Mouse (Mus musculus): ENCODE measurements around the gene Cdc37l1. TPM values are rescaled to one million over a fixed set of nuclear protein-coding genes. Genes with fewer than 3 reads are reported as not detected.

Gene Cdc37l1
- polyA plus RNA-seq, 1 experiment = 26.0 TPM

GRCm38 (mm10) chr19:28963842-28964551, 26.2 kb upstream of the Cdc37l1 start, which contains the start of gene Plpp6:
Plpp6 (plus strand) TSS chr19:28963953.
- H3K27ac ChIP-seq (ENCODE audit: control insufficient read depth, insufficient read depth, low read length) = no peak within 1 kb of the TSS
- WGBS = under 1% methylated on average over 59 of the region's 73 CpGs
- TF ChIP-seq CTCF (IDR thresholded peaks at IDR 0.05; ENCODE audit: borderline replicate concordance, control insufficient read depth, extremely low read depth, insufficient read depth, low read length, poor library complexity) = peak; percentile 48; the same call in 1 of the 2 replicates
- peak; percentile 73 for TF ChIP-seq POLR2A (IDR thresholded peaks at IDR 0.05; ENCODE audit: control insufficient read depth, extremely low read depth, insufficient read depth, low read length, poor library complexity)
- H3K36me3 ChIP-seq (ENCODE audit: control insufficient read depth, insufficient read depth, low read length) = no peaks in the 10 kb centered on the region
- H3K4me3 ChIP-seq (ENCODE audit: control insufficient read depth, insufficient read depth, low read length) = peak within 1 kb of the TSS; percentile 85
- DNase-seq = peak; percentile 87
- H3K4me1 ChIP-seq (replicated peaks; ENCODE audit: control insufficient read depth, insufficient read depth, low read length) = peaks cover 6% of the 10 kb centered on the region
- H3K27me3 ChIP-seq (ENCODE audit: control insufficient read depth, insufficient read depth, low read length) = no peaks in the 10 kb centered on the region

GRCm38 (mm10) chr19:28964552-28964903, 25.6 kb upstream of the Cdc37l1 start:
- no peak overlapping the region for H3K27ac ChIP-seq (ENCODE audit: control insufficient read depth, insufficient read depth, low read length)
- peak overlapping the region; percentile 85 for H3K4me3 ChIP-seq (ENCODE audit: control insufficient read depth, insufficient read depth, low read length)
- H3K36me3 ChIP-seq (ENCODE audit: control insufficient read depth, insufficient read depth, low read length) = no peaks in the 10 kb centered on the region
- 10% methylated on average over 16 of the region's 16 CpGs for WGBS
- H3K27me3 ChIP-seq (ENCODE audit: control insufficient read depth, insufficient read depth, low read length) = no peaks in the 10 kb centered on the region
- no peak for DNase-seq
- peaks cover 6% of the 10 kb centered on the region for H3K4me1 ChIP-seq (replicated peaks; ENCODE audit: control insufficient read depth, insufficient read depth, low read length)
- no peak for TF ChIP-seq POLR2A (IDR thresholded peaks at IDR 0.05; ENCODE audit: control insufficient read depth, extremely low read depth, insufficient read depth, low read length, poor library complexity)
- TF ChIP-seq CTCF (IDR thresholded peaks at IDR 0.05; ENCODE audit: borderline replicate concordance, control insufficient read depth, extremely low read depth, insufficient read depth, low read length, poor library complexity) = no peak

GRCm38 (mm10) chr19:28967652-28968051, 22.5 kb upstream of the Cdc37l1 start, which contains the start of gene 4430402I18Rik:
4430402I18Rik (minus strand) TSS chr19:28967800.
- Histone ChIP-seq H3K27me3 (ENCODE audit: control insufficient read depth, insufficient read depth, low read length) (no peaks in the 10 kb centered on the region), H3K27ac (ENCODE audit: control insufficient read depth, insufficient read depth, low read length) (no peak within 1 kb of the TSS), H3K4me1 (replicated peaks; ENCODE audit: control insufficient read depth, insufficient read depth, low read length) (peaks cover 6% of the 10 kb centered on the region), H3K4me3 (ENCODE audit: control insufficient read depth, insufficient read depth, low read length) (no peak within 1 kb of the TSS), H3K36me3 (ENCODE audit: control insufficient read depth, insufficient read depth, low read length) (no peaks in the 10 kb centered on the region)
- DNase-seq = no peak
- TF ChIP-seq POLR2A (IDR thresholded peaks at IDR 0.05; ENCODE audit: control insufficient read depth, extremely low read depth, insufficient read depth, low read length, poor library complexity) (no peak), CTCF (IDR thresholded peaks at IDR 0.05; ENCODE audit: borderline replicate concordance, control insufficient read depth, extremely low read depth, insufficient read depth, low read length, poor library complexity) (no peak)
- WGBS = 92% methylated on average over 11 of the region's 11 CpGs

GRCm38 (mm10) chr19:28968178-28968577, 22.0 kb upstream of the Cdc37l1 start:
- H3K27me3 ChIP-seq (ENCODE audit: control insufficient read depth, insufficient read depth, low read length) = no peaks in the 10 kb centered on the region
- H3K36me3 ChIP-seq (ENCODE audit: control insufficient read depth, insufficient read depth, low read length) = no peaks in the 10 kb centered on the region
- H3K4me1 ChIP-seq (replicated peaks; ENCODE audit: control insufficient read depth, insufficient read depth, low read length) = peaks cover 6% of the 10 kb centered on the region
- 96% methylated on average over 4 of the region's 4 CpGs for WGBS
- DNase-seq = no peak
- TF ChIP-seq POLR2A (IDR thresholded peaks at IDR 0.05; ENCODE audit: control insufficient read depth, extremely low read depth, insufficient read depth, low read length, poor library complexity) = no peak
- TF ChIP-seq CTCF (IDR thresholded peaks at IDR 0.05; ENCODE audit: borderline replicate concordance, control insufficient read depth, extremely low read depth, insufficient read depth, low read length, poor library complexity) = no peak
- no peak overlapping the region for H3K4me3 ChIP-seq (ENCODE audit: control insufficient read depth, insufficient read depth, low read length)
- no peak overlapping the region for H3K27ac ChIP-seq (ENCODE audit: control insufficient read depth, insufficient read depth, low read length)

GRCm38 (mm10) chr19:28969231-28969630, 20.9 kb upstream of the Cdc37l1 start:
- no peak for TF ChIP-seq CTCF (IDR thresholded peaks at IDR 0.05; ENCODE audit: borderline replicate concordance, control insufficient read depth, extremely low read depth, insufficient read depth, low read length, poor library complexity)
- TF ChIP-seq POLR2A (IDR thresholded peaks at IDR 0.05; ENCODE audit: control insufficient read depth, extremely low read depth, insufficient read depth, low read length, poor library complexity) = no peak
- 93% methylated on average over 5 of the region's 5 CpGs for WGBS
- Histone ChIP-seq H3K27ac (ENCODE audit: control insufficient read depth, insufficient read depth, low read length) (no peak overlapping the region), H3K36me3 (ENCODE audit: control insufficient read depth, insufficient read depth, low read length) (no peaks in the 10 kb centered on the region), H3K4me1 (replicated peaks; ENCODE audit: control insufficient read depth, insufficient read depth, low read length) (peaks cover 6% of the 10 kb centered on the region), H3K4me3 (ENCODE audit: control insufficient read depth, insufficient read depth, low read length) (no peak overlapping the region), H3K27me3 (ENCODE audit: control insufficient read depth, insufficient read depth, low read length) (no peaks in the 10 kb centered on the region)
- no peak for DNase-seq

- TF ChIP-seq POLR2A (IDR thresholded peaks at IDR 0.05; ENCODE audit: control insufficient read depth, extremely low read depth, insufficient read depth, low read length, poor library complexity) = no peak
- TF ChIP-seq CTCF (IDR thresholded peaks at IDR 0.05; ENCODE audit: borderline replicate concordance, control insufficient read depth, extremely low read depth, insufficient read depth, low read length, poor library complexity) = no peak
- Histone ChIP-seq H3K27ac (ENCODE audit: control insufficient read depth, insufficient read depth, low read length) (no peak overlapping the region), H3K27me3 (ENCODE audit: control insufficient read depth, insufficient read depth, low read length) (no peaks in the 10 kb centered on the region), H3K36me3 (ENCODE audit: control insufficient read depth, insufficient read depth, low read length) (no peaks in the 10 kb centered on the region), H3K4me1 (replicated peaks; ENCODE audit: control insufficient read depth, insufficient read depth, low read length) (no peaks in the 10 kb centered on the region), H3K4me3 (ENCODE audit: control insufficient read depth, insufficient read depth, low read length) (no peak overlapping the region)
- 92% methylated on average over 11 of the region's 11 CpGs for WGBS
- DNase-seq = no peak
These were observed 19.9 kb upstream of the Cdc37l1 start for GRCm38 (mm10) chr19:28970251-28970650.

Measured in thymus, adult 2 months (tissue).